Mouse (Mus musculus): ENCODE data around the gene Ash1l.
"Not testable (repeated sequence)": the region's sequence is repeated elsewhere in the genome, so short reads cannot be mapped to it uniquely, and the experiment has no call there.

Gene Ash1l

DNA sequence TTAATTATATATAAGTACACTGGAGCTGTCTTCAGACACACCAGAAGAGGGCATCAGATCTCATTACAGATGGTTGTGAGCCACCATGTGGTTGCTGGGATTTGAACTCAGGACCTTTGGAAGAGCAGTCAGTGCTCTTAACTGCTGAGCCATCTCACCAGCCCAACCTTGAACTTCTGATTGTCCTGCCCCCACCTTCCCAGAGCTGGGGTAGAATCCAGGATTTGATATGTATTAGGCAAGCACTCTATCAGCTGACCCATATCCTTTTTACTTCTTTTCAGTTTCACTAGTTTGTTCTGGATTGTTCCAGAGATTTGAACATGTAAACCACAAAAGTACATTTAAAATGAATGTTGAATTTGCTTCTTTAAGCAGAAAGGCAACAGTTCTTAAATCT lies 12.8 kb downstream of the Ash1l start:
- DNase-seq (ENCODE audit: low spot score): not testable (repeated sequence)

DNA sequence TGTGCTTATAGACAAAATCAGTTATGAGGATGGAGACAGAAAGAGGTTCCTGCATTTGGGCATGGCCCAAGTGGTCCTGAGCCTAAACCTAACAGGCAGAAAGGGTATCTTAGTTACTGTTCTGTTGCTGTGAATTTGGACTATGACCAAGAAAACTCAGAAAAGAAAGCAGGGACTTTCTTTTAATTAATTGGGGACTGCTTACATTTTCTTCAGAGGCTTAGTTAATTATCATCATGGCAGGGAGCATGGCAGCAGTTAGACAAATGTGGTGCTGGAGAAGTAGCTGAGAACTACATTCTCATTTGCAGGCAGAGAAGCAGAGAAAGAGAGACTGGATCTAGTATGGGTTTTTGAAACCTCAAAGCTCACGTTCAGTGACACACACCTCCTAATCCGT lies 24.6 kb downstream of the Ash1l start:
- no peak for DNase-seq (ENCODE audit: low spot score)

DNA sequence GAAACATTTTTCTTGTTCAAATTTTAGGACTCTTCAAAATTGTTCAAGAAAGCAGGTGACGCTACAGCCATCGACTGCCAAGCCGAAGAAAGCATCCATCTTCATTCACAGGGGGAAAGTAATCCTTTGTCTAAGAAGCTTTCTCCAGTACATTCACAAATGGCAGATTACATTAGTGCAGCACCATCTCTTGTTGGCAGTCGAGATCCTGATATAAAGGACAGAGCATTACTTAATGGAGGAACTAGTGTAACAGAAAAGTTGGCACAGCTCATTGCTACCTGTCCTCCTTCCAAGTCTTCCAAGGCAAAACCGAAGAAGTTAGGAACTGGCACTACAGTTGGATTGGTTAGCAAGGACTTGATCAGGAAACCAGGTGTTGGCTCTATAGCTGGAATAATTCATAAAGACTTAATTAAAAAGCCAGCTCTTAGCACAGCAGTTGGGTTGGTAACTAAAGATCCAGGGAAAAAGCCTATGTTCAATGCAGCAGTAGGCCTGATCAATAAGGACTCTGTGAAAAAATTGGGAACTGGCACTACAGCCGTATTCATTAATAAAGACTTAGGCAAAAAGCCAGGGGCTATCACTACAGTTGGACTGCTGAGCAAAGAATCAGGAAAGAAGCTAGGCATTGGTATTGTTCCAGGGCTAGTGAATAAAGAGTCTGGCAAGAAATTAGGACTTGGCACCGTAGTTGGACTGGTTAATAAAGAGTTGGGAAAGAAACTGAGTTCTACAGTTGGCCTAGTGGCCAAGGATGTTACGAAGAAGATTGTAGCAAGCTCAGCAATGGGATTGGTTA lies 31.0 kb downstream of the Ash1l start:
- DNase-seq (ENCODE audit: low spot score): no peak

DNA sequence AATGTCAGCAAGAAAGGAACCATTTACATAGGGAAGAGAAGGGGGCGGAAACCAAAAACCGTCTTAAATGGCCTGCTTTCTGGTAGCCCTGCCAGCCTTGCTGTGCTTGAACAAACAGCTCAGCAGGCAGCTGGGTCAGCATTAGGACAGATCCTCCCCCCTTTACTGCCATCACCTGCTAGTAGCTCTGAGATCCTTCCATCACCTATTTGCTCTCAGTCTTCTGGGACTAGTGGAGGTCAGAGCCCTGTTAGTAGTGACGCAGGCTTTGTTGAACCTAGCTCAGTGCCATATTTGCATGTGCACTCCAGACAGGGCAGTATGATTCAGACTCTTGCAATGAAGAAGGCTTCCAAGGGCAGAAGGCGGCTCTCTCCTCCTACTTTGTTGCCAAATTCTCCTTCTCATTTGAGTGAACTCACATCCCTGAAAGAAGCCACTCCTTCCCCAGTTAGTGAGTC lies 33.5 kb downstream of the Ash1l start:
- peak; percentile 13 for DNase-seq (ENCODE audit: low spot score)

DNA sequence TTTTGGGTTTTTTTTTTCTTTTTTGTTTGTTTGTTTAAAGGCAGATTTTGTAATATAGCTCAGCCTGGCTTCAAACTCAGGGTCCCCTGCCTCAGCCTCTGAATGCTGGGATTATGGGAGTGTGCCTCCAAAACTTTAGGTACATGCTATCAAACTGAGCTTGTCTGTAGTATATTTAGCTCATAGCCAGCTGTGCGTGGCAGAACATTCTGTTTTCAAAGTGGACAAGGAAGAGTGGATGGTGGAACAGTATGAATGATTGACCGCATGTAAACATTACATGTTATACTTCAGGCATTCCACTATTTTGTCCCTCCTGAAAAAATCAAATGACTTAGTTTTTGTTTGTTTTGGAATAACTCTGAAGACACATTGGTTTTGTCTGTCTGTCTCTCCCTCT lies 42.4 kb downstream of the Ash1l start:
- no peak for DNase-seq (ENCODE audit: low spot score)

DNA sequence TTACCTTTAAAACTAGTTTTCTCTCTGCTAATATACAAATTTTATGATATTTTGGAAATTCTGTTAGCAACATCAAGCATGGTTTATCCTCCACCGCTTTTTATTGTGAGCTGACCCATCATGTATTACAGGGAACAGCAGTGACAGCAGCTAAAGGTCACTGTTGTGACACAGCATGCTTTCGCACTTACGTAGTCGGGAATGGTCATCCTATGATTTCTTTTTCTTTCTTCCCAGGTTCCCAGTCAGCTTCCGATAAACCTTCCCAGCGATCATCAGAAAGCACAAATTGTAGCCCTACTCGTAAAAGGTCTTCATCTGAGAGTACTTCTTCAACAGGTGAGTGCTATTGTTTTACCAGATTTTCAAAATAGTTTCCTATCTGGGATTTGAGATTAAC lies 51.1 kb downstream of the Ash1l start:
- DNase-seq (ENCODE audit: low spot score): no peak

DNA sequence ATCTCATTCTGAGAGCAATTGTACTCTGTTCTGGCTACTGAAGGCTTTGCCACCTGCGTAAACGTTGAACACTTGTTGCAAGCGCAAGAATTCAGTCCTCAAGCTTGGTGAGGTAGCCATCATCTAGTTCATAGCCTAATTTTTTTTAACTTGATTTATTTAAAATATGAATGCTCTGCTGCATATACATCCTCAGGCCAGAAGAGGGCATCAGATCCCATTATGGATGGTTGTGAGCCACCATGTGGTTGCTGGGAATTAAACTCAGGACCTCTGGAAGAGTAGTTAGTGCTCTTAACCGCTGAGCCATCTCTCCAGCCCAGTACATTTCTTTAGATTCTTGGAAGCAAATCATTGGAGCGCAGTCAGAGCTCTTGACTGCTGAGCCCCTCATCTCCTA lies 80.5 kb downstream of the Ash1l start:
- DNase-seq (ENCODE audit: low spot score): not testable (repeated sequence)

DNA sequence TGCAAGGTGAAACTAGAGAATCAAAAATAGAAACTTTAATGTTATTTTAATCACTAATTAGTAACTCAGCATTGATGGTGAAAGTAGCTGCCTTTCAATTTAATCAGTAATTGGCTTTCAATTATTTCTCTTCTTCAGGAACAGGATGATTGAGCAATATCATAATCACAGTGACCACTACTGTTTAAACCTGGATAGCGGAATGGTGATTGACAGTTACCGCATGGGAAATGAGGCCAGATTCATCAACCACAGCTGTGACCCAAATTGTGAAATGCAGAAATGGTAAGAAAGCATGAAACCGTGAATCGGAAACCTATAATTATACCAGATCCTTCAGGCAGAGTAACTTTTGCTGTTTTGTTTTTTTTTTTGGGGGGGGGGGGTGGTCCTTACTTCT lies 92.9 kb downstream of the Ash1l start:
- no peak for DNase-seq (ENCODE audit: low spot score)

DNA sequence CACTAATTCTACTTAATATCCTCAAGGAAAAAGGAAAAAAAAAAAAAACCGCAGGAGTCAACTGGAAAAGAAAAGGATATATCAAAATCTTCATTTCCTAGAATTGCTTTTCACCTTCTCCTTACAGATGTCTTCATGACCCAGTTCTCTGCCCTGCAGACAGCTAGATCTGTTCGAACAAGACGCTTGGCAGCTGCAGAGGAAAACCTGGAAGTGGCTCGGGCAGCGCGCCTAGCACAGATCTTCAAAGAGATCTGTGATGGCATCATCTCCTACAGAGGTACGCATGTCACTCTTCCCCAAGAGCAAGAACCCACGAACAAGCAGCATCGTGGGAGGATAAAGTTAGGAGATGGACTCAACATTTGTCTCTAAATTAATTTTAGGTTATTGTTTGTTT lies 107.9 kb downstream of the Ash1l start:
- no peak for DNase-seq (ENCODE audit: low spot score)

DNA sequence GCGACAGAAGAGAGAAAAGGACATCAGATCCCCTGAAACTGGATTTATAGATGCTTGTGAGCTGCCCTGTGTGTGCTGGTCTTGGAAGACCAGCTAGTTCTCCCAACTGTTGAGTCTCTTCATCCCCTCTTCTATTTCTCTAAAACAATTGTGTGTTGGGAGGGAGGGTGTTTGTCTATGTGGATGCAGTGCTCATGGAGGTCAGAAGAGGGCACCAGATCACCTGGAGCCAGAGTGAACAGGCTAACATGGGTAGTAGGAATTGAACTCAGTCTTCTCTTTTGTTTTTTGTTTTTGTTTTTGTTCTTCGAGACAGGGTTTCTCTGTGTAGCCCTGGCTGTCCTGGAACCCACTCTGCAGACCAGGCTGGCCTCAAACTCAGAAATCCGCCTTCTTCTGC lies 108.4 kb downstream of the Ash1l start:
- no peak for DNase-seq (ENCODE audit: low spot score)

DNA sequence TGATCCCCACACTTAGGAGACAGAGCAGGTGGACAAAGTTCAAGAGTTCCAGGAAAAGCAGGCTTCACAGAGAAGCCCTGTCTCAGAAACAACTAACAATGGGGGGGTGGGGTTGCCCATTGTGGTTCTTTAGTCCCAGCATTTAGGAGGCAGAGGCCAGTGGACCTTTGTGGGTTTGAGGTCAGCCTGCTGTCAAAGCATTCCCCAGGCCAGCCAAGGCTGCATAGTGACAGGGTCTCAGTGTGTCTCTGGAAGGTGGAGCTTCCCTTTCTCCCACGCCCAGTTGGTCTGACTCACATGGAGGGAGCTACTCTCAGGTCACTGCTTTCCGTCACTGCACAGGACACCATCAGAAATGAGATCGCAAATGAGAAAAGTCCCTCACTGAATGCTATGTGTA lies 111.3 kb downstream of the Ash1l start:
- no peak for DNase-seq (ENCODE audit: low spot score)

DNA sequence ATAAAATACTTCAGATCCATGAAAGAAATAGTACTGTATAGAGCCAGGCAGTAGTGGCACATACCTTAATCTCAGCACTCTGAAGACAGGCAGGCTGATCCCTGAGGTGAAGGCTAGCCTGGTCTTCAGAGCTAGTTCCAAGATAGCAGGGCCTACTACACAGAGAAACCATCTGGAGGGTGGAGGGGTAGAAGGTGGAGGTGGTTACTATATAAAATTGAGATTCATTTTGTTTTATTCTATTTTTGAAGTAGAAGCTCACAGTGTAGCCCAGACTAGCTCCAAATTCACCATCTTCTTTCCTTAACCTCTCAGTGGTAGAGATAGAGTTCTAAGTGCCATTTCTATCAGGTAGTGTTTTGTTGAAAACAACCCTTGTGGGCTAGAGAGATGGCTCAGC lies 116.8 kb downstream of the Ash1l start:
- no peak for DNase-seq (ENCODE audit: low spot score)

DNA sequence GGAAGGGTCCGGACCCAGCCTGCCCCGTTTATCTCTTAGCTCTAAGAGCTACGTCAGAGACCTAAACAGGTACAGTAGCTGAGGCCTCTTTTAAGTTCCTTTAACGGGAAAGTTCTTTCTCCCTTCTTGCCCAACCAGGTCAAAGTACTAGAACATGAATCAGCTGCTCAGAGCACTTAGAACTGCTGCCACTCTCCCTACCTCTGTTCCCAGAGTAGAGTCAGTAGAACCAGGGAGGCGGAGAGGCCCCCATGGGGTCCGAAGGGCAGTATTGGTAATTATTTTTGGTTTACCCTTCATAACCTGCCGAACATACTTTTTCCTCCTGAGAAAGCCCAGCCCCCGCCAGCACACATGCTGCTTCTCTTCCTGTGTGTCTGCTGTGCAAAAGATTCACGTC lies 127.0 kb downstream of the Ash1l start:
- DNase-seq (ENCODE audit: low spot score): no peak

DNA sequence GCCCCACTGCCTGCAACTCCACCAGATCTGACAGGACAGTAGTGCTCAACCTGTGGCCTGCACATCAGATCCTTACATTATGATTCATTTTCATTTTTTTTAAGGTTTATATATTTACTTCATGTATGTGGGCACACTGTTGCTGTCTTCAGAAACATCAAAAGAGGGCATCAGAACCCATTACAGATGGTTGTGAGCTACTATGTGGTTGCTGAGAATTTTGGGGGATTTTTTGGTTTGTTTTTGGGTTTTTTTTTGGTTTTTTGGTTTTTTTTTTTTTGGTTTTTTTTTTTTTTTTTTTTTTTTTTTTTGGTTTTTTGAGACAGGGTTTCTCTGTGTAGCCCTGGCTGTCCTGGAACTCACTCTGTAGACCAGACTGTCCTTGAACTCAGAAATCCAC lies 131.9 kb downstream of the Ash1l start:
- DNase-seq (ENCODE audit: low spot score): not testable (repeated sequence)

DNA sequence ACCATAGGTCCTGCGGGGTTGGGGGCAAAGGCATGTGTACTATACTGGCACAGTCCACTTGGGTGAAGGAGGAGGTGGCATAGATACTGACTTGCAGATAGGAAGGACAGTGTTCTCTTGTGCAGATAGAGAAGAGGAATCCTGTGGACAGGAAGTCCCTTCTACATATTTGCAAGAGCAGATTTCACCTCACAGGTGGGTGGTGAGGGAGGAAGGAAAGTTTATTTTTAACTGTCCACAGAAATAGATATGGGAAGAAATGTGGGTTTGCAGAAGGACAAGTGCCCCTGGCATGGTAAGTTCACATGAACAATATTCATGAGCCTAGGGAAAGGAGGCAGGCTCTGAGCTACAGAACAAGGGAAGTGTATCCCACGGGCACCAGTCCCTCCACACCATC lies 133.7 kb downstream of the Ash1l start:
- DNase-seq (ENCODE audit: low spot score): no peak

DNA sequence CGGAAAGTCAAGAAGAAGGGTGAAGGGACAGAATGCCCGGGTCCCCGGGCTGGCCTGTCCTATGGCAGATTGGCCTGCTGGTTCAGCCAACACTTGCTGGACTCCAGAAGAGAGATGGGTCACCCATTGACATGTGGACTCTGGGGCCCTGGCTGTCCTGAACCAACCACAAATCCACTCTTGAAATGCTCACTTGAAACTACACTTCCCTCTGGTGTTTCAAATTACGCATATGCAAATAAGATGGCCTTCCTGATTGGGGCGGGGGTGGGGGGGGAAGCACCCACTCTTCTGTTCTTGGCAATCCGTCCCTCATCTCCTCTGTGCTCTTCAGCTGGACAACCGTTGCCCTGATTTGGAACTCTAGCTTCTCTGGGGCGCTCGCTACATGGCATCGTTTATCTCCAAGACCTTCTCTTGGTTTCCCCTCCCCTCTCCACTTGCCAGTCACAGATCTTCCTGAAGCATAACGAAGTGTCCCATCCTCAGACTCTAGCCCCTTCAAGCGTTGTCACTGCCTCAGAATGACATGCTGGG lies 134.3 kb downstream of the Ash1l start:
- DNase-seq (ENCODE audit: low spot score): no peak

DNA sequence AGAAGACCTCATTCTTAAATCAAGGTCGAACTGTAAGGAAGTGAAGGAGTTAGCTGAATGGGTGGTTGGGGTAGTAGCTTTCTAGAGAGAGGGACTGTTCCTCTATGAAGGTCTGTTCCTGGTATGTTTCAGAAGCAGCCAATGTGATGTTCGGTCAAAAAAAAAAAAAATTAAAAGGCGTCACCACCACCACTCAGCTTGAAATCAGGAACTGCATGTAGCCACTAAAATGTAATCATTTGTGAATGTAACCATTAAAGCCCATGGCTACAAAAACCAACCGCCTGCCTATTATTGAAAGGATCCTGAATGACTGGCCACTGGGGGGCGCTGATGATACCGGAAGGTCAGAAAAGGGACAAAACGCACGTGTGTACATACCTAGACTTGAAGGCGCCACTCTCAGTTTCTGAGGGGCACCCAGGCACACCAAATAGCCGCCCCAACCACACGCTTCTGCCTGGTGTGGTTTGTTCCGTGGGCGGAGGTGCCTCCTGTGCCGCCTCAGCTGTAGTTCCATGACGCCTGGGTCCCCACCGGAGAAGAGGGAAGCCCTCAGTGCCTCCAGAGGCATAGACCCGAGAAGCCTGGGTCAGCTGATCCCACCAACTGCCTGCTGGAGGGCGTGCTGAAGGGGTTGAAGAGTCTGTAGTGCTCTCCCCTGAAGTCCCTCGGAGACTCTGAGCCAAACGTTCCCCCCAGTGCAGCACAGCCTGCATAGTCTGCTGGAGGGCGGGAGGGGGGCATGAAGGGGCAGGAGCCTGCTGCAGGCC lies 137.1 kb downstream of the Ash1l start:
- no peak for DNase-seq (ENCODE audit: low spot score)

DNA sequence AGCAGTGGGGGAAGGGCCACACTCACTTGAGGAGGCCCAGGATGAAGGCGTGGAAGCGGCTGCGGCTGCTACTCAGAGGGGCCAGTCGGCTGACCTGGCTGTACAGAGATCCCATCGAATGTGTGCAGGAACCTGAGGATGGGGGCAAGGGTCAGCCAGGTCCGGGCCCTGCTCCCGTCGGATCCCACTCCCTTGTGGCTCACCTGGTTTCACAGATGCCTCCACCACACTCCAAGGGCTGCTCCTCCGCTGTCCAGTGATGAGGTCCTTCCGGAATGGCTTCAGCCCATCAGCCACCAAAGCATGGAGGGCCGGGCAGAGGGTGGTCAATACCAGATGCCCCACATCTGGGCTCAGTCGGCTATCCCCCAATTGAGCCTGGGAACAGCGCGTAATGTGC lies 138.6 kb downstream of the Ash1l start:
- DNase-seq (ENCODE audit: low spot score): no peak

DNA sequence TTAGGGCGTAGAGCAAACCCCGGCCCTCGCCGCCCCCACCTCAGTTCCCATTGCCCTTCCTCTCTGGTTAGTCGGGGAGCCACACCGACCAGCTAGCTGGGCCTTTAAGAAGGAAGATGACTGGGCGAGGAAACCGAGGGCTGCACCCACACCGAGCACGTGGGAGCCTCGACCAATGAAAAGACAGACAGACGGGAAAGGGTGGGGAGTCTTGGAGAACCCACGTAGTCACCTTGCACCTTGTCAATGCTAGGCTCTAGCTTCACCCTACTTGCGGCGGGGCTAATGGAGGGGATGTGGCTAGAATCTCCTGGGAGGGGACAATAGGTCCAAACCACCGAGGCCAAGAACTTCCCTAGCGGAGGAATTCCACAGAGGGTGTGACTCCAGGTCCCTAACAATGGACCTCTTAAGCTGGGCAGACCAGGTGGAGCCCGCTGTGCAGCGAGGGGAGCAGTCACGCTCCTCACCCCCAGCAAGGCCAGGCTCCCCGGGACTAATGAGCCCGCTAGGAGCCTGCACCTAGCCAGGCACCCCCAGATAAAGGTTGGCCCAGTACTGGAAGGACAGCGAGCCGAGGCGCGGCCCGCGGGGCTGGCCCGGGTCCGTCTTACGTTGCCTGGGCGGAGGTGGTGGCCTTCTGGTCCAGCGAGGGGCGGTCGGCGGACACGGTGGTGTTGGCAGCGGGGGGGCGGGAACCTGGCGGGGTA lies 139.6 kb downstream of the Ash1l start:
- peak; percentile 80 for DNase-seq (ENCODE audit: low spot score)

DNA sequence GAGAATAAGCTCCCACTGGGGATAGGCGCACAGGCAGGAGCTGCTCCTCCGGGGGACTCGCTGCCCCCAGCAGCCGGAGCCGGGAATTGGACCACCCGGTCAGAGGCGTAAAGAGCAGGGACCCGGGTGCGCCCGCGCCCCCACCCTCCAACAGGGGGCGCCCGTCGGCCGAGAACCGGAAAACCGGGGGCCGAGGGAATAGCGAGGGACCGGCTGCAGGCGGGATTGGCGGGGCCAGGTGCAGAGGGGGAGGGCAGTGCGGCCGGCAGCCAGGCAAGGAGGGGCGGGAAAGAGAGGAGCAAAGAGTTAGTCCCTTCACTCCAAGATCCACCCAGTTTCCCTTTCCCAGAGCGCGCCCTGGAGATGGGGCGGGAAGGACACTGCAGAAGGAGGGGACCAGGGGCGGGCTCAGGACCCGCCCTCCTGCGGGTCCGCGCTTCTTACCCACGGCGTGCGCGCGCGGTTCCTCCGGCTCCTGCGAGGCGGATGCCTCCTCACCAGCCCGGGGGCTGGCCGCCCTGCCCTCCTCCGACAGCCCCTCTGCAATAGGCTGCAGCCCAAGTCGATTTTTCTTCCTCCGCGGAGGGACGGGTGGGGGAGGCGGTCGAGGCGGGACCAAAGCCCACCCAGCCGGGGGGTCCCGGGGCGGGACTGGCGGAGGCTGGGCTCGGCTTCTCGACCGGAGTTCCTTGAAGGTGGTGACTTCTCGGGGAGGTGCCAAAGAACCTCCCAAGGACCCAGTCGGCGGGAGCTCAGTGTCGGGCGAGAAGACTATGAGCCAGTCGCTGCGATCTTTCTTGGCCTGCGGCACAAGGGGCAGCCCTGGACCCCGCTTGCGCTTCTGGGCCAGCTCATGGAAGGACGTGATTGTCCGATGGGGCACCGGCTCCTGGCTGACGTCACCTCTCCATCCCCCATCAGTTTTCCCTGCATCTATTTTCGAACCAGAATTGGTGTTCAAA lies 140.6 kb downstream of the Ash1l start:
- DNase-seq (ENCODE audit: low spot score): peak; percentile 78

DNA sequence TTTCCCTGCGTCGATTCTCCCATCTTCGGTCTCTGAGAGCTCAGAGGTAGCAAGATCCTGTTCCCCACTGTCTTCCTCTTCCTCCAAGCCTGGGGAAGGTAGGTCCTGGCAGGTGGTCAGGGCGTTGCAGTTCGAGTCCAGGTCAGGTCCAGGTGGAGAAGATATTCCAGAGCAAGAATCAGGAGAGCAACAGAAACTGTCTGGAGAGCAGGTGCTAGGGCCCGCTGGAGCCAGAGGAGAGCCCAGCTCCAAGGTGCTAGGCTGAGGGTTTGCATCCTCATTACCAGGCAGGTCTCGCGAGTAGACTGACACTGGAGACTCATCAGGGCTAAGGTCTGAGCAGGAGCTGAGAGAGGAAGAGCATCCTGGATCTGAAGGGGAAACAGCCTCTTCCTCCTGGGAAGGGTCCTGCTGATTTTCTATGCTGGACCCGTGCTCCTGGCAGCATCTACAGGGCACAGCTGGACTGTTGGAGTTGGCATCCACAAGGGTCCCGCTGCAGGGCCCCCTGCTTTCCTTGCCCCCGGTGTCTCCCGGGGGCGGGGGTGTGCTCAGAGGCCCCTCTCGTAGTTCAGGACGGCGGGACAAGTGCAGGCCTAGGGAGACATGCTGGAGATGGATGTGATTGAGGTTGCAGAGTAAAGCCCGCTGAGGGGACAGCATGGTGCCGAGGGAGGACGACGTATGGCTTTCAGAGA lies 141.5 kb downstream of the Ash1l start:
- DNase-seq (ENCODE audit: low spot score): no peak
